Mouse (Mus musculus): ENCODE measurements around the gene Npdc1. TPM values are rescaled to one million over a fixed set of nuclear protein-coding genes. Genes with fewer than 3 reads are reported as not detected.
A peak's percentile ranks its signal among the peaks of the same experiment; 100 is the strongest.

The Npdc1 gene
- polyA plus RNA-seq, 1 experiment: 114 TPM

- peaks cover 15% of the 10 kb centered on the region for H3K27me3 ChIP-seq (ENCODE audit: control insufficient read depth, insufficient read depth, insufficient read length)
- no peaks in the 10 kb centered on the region for H3K79me2 ChIP-seq (ENCODE audit: control insufficient read depth, insufficient read depth)
- no peak for TF ChIP-seq REST (IDR thresholded peaks at IDR 0.05; ENCODE audit: insufficient read depth, insufficient read length)
- no peak overlapping the region for H3K4me3 ChIP-seq
- no peak overlapping the region for H3ac ChIP-seq (ENCODE audit: control insufficient read depth, insufficient read length)
- no peaks in the 10 kb centered on the region for H3K36me3 ChIP-seq (ENCODE audit: control insufficient read depth, insufficient read depth)
- H3K4me2 ChIP-seq (ENCODE audit: low read depth): no peak overlapping the region
These were observed 28.1 kb downstream of the Npdc1 start for GRCm38 (mm10) chr2:25427256-25427655.

GRCm38 (mm10) chr2:25428442-25429236, 29.5 kb downstream of the Npdc1 start, which contains the start of gene Abca2:
Gene Abca2 (plus strand): TSS chr2:25428703.
- TF ChIP-seq TCF12 (IDR thresholded peaks at IDR 0.05; ENCODE audit: insufficient read depth, poor library complexity, severe bottlenecking) (no peak), MYOD1 (IDR thresholded peaks at IDR 0.05; ENCODE audit: control insufficient read depth in 1 of 3, insufficient read length in 2 of 3, low read depth in 2 of 3) (peak in 2 of 3 experiments; percentile 55 to 64), MYOG (IDR thresholded peaks at IDR 0.05; ENCODE audit: control insufficient read depth in 1 of 3, insufficient read depth in 1 of 3, insufficient read length in 2 of 3, low read depth in 2 of 3) (peak in 2 of 3 experiments; percentile 28 to 52), POLR2AphosphoS2 (IDR thresholded peaks at IDR 0.05; ENCODE audit: insufficient read length, low read depth) (peak; percentile 38), REST (IDR thresholded peaks at IDR 0.05; ENCODE audit: insufficient read depth, insufficient read length) (no peak), USF1 (IDR thresholded peaks at IDR 0.05; ENCODE audit: low read depth) (no peak), CEBPB (IDR thresholded peaks at IDR 0.05; ENCODE audit: insufficient read depth, poor library complexity, severe bottlenecking) (no peak), POLR2A (IDR thresholded peaks at IDR 0.05; ENCODE audit: insufficient read length, low read depth) (peak; percentile 45)
- H3K36me3 ChIP-seq (ENCODE audit: control insufficient read depth, insufficient read depth): no peaks in the 10 kb centered on the region
- peak within 1 kb of the TSS; percentile 86 for H3K4me2 ChIP-seq (ENCODE audit: low read depth)
- peak within 1 kb of the TSS; percentile 21 for H3ac ChIP-seq (ENCODE audit: control insufficient read depth, insufficient read length)
- no peaks in the 10 kb centered on the region for H3K79me2 ChIP-seq (ENCODE audit: control insufficient read depth, insufficient read depth)
- peak within 1 kb of the TSS; percentile 10 for H3K4me3 ChIP-seq
- peaks cover 15% of the 10 kb centered on the region for H3K27me3 ChIP-seq (ENCODE audit: control insufficient read depth, insufficient read depth, insufficient read length)

- Histone ChIP-seq H3K4me2 (ENCODE audit: low read depth) (peak overlapping the region; percentile 86), H3K4me3 (peak overlapping the region; percentile 10), H3K36me3 (ENCODE audit: control insufficient read depth, insufficient read depth) (no peaks in the 10 kb centered on the region), H3K27me3 (ENCODE audit: control insufficient read depth, insufficient read depth, insufficient read length) (peaks cover 15% of the 10 kb centered on the region), H3ac (ENCODE audit: control insufficient read depth, insufficient read length) (peak overlapping the region; percentile 21), H3K79me2 (ENCODE audit: control insufficient read depth, insufficient read depth) (no peaks in the 10 kb centered on the region)
- no peak for TF ChIP-seq POLR2A (IDR thresholded peaks at IDR 0.05; ENCODE audit: insufficient read length, low read depth)
- no peak for TF ChIP-seq POLR2AphosphoS2 (IDR thresholded peaks at IDR 0.05; ENCODE audit: insufficient read length, low read depth)
- no peak for TF ChIP-seq TCF12 (IDR thresholded peaks at IDR 0.05; ENCODE audit: insufficient read depth, poor library complexity, severe bottlenecking)
These were observed 30.5 kb downstream of the Npdc1 start for GRCm38 (mm10) chr2:25429435-25430180.

GRCm38 (mm10) chr2:25430395-25431233, 31.5 kb downstream of the Npdc1 start:
- Histone ChIP-seq H3K79me2 (ENCODE audit: control insufficient read depth, insufficient read depth) (no peaks in the 10 kb centered on the region), H3K4me2 (ENCODE audit: low read depth) (no peak overlapping the region), H3K4me3 (no peak overlapping the region), H3K27me3 (ENCODE audit: control insufficient read depth, insufficient read depth, insufficient read length) (peaks cover 5% of the 10 kb centered on the region), H3K36me3 (ENCODE audit: control insufficient read depth, insufficient read depth) (no peaks in the 10 kb centered on the region), H3ac (ENCODE audit: control insufficient read depth, insufficient read length) (no peak overlapping the region)
- TF ChIP-seq USF1 (IDR thresholded peaks at IDR 0.05; ENCODE audit: low read depth): no peak
- no peak for TF ChIP-seq TCF3 (IDR thresholded peaks at IDR 0.05; ENCODE audit: insufficient read length, low read depth)
- no peak for TF ChIP-seq MAX (IDR thresholded peaks at IDR 0.05; ENCODE audit: low read depth)
- no peak for TF ChIP-seq SRF (IDR thresholded peaks at IDR 0.05; ENCODE audit: control insufficient read depth, insufficient read length, low read depth)
- no peak for TF ChIP-seq POLR2AphosphoS2 (IDR thresholded peaks at IDR 0.05; ENCODE audit: insufficient read length, low read depth)
- TF ChIP-seq CEBPB (IDR thresholded peaks at IDR 0.05; ENCODE audit: insufficient read depth, poor library complexity, severe bottlenecking): no peak
- TF ChIP-seq POLR2A (IDR thresholded peaks at IDR 0.05; ENCODE audit: insufficient read length, low read depth): no peak
- no peak for TF ChIP-seq REST (IDR thresholded peaks at IDR 0.05; ENCODE audit: insufficient read depth, insufficient read length)
- TF ChIP-seq TCF12 (IDR thresholded peaks at IDR 0.05; ENCODE audit: insufficient read depth, poor library complexity, severe bottlenecking): no peak
- no peak for TF ChIP-seq E2F4 (IDR thresholded peaks at IDR 0.05; ENCODE audit: insufficient read depth)
- no peak for TF ChIP-seq MYOD1 (IDR thresholded peaks at IDR 0.05; ENCODE audit: control insufficient read depth in 1 of 3, insufficient read length in 2 of 3, low read depth in 2 of 3)
- no peak for TF ChIP-seq MYOG (IDR thresholded peaks at IDR 0.05; ENCODE audit: control insufficient read depth in 1 of 3, insufficient read depth in 1 of 3, insufficient read length in 2 of 3, low read depth in 2 of 3)

Measured in myocyte (in vitro differentiated cells).